ENCODE assay signal across 24 mouse cellular contexts in genomic region chr5:131315016-131315415, GRCm38 (mm10). TPM values are rescaled to one million over a fixed set of nuclear protein-coding genes. Genes with fewer than 3 reads are reported as not detected.
DNase-seq lines count a peak whose midpoint lies in the region; ATAC-seq lines count a peak whose summit lies in the region.
"Had no signal": no experiment of that assay in that cellular context is flagged by ENCODE, and none has a peak within 500 bp of the region (broad histone marks: within the 10 kb centered on the region; RNA-seq: fewer than 3 reads in every experiment).

No protein-coding gene starts in this region.

- H3K4me3 ChIP-seq in limb, embryonic 13.5 days = no peak overlapping the region
- no peak overlapping the region for H3K4me3 ChIP-seq in limb, embryonic 10.5 days
- H3K4me3 ChIP-seq: gastrocnemius, adult 2 months; liver, embryonic 13.5 days; midbrain, embryonic 12.5 days; neural tube, embryonic 15.5 days had no signal

- H3K36me3 ChIP-seq in limb, embryonic 13.5 days = no peaks in the 10 kb centered on the region
- H3K36me3 ChIP-seq in limb, embryonic 10.5 days = no peaks in the 10 kb centered on the region
- H3K36me3 ChIP-seq: liver, embryonic 13.5 days; midbrain, embryonic 12.5 days; neural tube, embryonic 15.5 days had no signal

- peak overlapping the region; percentile 23; the same call in 1 of the 2 replicates for H3K4me2 ChIP-seq in limb, embryonic 13.5 days (replicated peaks)
- H3K4me2 ChIP-seq: hindbrain, embryonic 14.5 days; liver, embryonic 13.5 days; midbrain, embryonic 12.5 days; neural tube, embryonic 15.5 days had no signal

- peak overlapping the region; percentile 39; the same call in 1 of the 2 replicates for H3K27ac ChIP-seq in limb, embryonic 13.5 days
- no peak overlapping the region for H3K27ac ChIP-seq in limb, embryonic 10.5 days
- H3K27ac ChIP-seq: gastrocnemius, adult 2 months; hindbrain, embryonic 14.5 days; liver, embryonic 13.5 days; midbrain, embryonic 12.5 days; neural tube, embryonic 15.5 days; stomach, postnatal 0 days had no signal

- ATAC-seq in limb, embryonic 13.5 days (ENCODE audit: low FRiP score, low read depth) = no peak
- ATAC-seq: CD4-positive, CD25-positive, alpha-beta regulatory T cell, adult 4 months; inflammation-experienced regulatory T-cells, adult 6 months; Patski had no signal

- 49% methylated on average over 4 of the region's 4 CpGs for WGBS in limb, embryonic 13.5 days
- WGBS in limb, embryonic 10.5 days = 79% methylated on average over 4 of the region's 4 CpGs

- H3K9me3 ChIP-seq in limb, embryonic 13.5 days = no peaks in the 10 kb centered on the region
- H3K9me3 ChIP-seq in limb, embryonic 10.5 days (replicated peaks) = no peaks in the 10 kb centered on the region
- H3K9me3 ChIP-seq: liver, embryonic 13.5 days; midbrain, embryonic 12.5 days; neural tube, embryonic 15.5 days had no signal

- no peak overlapping the region for H3K9ac ChIP-seq in limb, embryonic 13.5 days
- H3K9ac ChIP-seq: hindbrain, embryonic 14.5 days; liver, embryonic 13.5 days; midbrain, embryonic 12.5 days; neural tube, embryonic 15.5 days had no signal

- H3K4me1 ChIP-seq in limb, embryonic 13.5 days = peaks cover 9% of the 10 kb centered on the region
- peaks cover 14% of the 10 kb centered on the region for H3K4me1 ChIP-seq in limb, embryonic 10.5 days
- H3K4me1 ChIP-seq: liver, embryonic 13.5 days; midbrain, embryonic 12.5 days had no signal

- DNase-seq in limb, embryonic 10.5 days (ENCODE audit: low spot score) = no peak
- DNase-seq in 3T3-L1 (ENCODE audit: low read depth, low spot score) (peak; percentile 7), NIH3T3 (ENCODE audit: low read depth) (peak; percentile 52), MN1 (ENCODE audit: low spot score) (no peak)
- peak; percentile 16 for DNase-seq in right cerebral cortex, postnatal 14 days
- no peak for DNase-seq in embryo, embryonic 9.5 days (ENCODE audit: extremely low spot score)
- DNase-seq: cerebellum, adult 11-12 months; gastrocnemius, adult 2 months; heart, postnatal 4 days; kidney, adult 8-10 months; kidney, postnatal 10 days; layer of hippocampus, postnatal 36 days; liver, embryonic 13.5 days; lung, adult 2 months; lung, postnatal 14 days; thymus, adult 2 months had no signal

- H3K27me3 ChIP-seq in limb, embryonic 13.5 days = no peaks in the 10 kb centered on the region
- H3K27me3 ChIP-seq in limb, embryonic 10.5 days (ENCODE audit: low read depth, poor library complexity, severe bottlenecking) = no peaks in the 10 kb centered on the region
- H3K27me3 ChIP-seq: liver, embryonic 13.5 days; neural tube, embryonic 15.5 days; Patski had no signal

RNA-seq across cellular contexts. Expression of gene Galnt17, which starts 6.7 kb away (rescaled TPM):
- polyA plus RNA-seq in limb, embryonic 13.5 days (2015; fragmentation: Nextera tagmentation; extraction: Ambion mirVana) = 3.2 TPM in 2 replicates
- polyA plus RNA-seq in limb, embryonic 10.5 days (2016; fragmentation: Nextera tagmentation; extraction: Ambion mirVana) = 1.0 and 1.2 TPM in 2 replicates
- polyA plus RNA-seq: CD4-positive, CD25-positive, alpha-beta regulatory T cell, adult 4 months; inflammation-experienced regulatory T-cells, adult 6 months had no signal

Comparison
In these comparisons a context has a peak if more than half of its experiments do, and no peak if none do; other contexts are left out.
1. DNase-seq: peak in 3T3-L1 (single experiment), NIH3T3 (single experiment) and right cerebral cortex, postnatal 14 days (single experiment); none in limb, embryonic 10.5 days (single experiment), MN1 (single experiment) and embryo, embryonic 9.5 days (single experiment).